Mouse (Mus musculus): ENCODE data around the gene Rhoq.

The Rhoq gene

GRCm38 (mm10) chr17:86991306-86991705 lies 28.4 kb downstream of the Rhoq start:
- in situ Hi-C loops (cut with MboI, MseI) = loop anchor here (5.0 to 10.0 kb wide), 2 partner anchors 79 to 773 kb away; no protein-coding TSS in a partner anchor

- in situ Hi-C loops (cut with MboI, MseI) = loop anchor here (10.0 kb wide), 1 partner anchor 767 kb away; no protein-coding TSS in a partner anchor
These were observed 34.4 kb downstream of the Rhoq start for GRCm38 (mm10) chr17:86997323-86997722.

GRCm38 (mm10) chr17:87008950-87009349 lies 46.1 kb downstream of the Rhoq start:
- in situ Hi-C loops (cut with MboI, MseI) = no loop called here

- in situ Hi-C loops (cut with MboI, MseI) = no loop called here
These were observed 48.6 kb downstream of the Rhoq start for GRCm38 (mm10) chr17:87011301-87012019.

GRCm38 (mm10) chr17:87019692-87020091 lies 56.8 kb downstream of the Rhoq start:
- in situ Hi-C loops (cut with MboI, MseI) = no loop called here

GRCm38 (mm10) chr17:87024491-87025242 lies 61.8 kb downstream of the Rhoq start:
- in situ Hi-C loops (cut with MboI, MseI) = no loop called here

GRCm38 (mm10) chr17:87025269-87025949 lies 62.5 kb downstream of the Rhoq start, which contains the start of the genes Pigf and Cript:
Gene Pigf, minus strand, starts transcription at chr17:87025406.
Gene Cript, plus strand, starts transcription at chr17:87025550.
- in situ Hi-C loops (cut with MboI, MseI) = no loop called here

GRCm38 (mm10) chr17:87036141-87037073 lies 73.5 kb downstream of the Rhoq start:
- in situ Hi-C loops (cut with MboI, MseI) = no loop called here

GRCm38 (mm10) chr17:87038496-87038895 lies 75.6 kb downstream of the Rhoq start:
- in situ Hi-C loops (cut with MboI, MseI) = no loop called here

- in situ Hi-C loops (cut with MboI, MseI) = loop anchor here (5.0 kb wide), 1 partner anchor 124 kb away; the partner anchor contains the start of gene Tmem247
These were observed 78.9 kb downstream of the Rhoq start for GRCm38 (mm10) chr17:87041739-87042138.

- in situ Hi-C loops (cut with MboI, MseI) = loop anchor here (5.0 kb wide), 1 partner anchor 127 kb away; the partner anchor contains the start of gene Tmem247
These were observed 81.5 kb downstream of the Rhoq start for GRCm38 (mm10) chr17:87044364-87044763.

- in situ Hi-C loops (cut with MboI, MseI) = loop anchor here (5.0 kb wide), 1 partner anchor 127 kb away; the partner anchor contains the start of gene Tmem247
These were observed 81.9 kb downstream of the Rhoq start for GRCm38 (mm10) chr17:87044796-87045195.

Data from T-helper 2 cell (primary cell).